Mouse (Mus musculus): ENCODE data around the gene S1pr3. TPM values are rescaled to one million over a fixed set of nuclear protein-coding genes. Genes with fewer than 3 reads are reported as not detected.

The S1pr3 gene
- polyA plus RNA-seq (2012; rRNA removed): 38.6 and 51.1 TPM in 2 replicates

GRCm38 (mm10) chr13:51408519-51409001 is at the start of gene S1pr3:
Gene S1pr3, plus strand, starts transcription at chr13:51408639.
- TF ChIP-seq POLR2A (IDR thresholded peaks at IDR 0.05; ENCODE audit: borderline replicate concordance, extremely low read depth, low read depth, low read length) (peak; percentile 74; the same call in 1 of the 2 replicates), CTCF (IDR thresholded peaks at IDR 0.05; ENCODE audit: insufficient read depth, low read length) (no peak)
- under 1% methylated on average over 33 of the region's 33 CpGs for WGBS
- peak; percentile 38 for DNase-seq
- Histone ChIP-seq H3K4me1 (ENCODE audit: control insufficient read depth, insufficient read depth, low read length) (no peaks in the 10 kb centered on the region; the same call in 1 of the 2 replicates), H3K4me3 (replicated peaks; ENCODE audit: extremely low read depth, low read depth, low read length) (peak within 1 kb of the TSS; percentile 60)

DNA sequence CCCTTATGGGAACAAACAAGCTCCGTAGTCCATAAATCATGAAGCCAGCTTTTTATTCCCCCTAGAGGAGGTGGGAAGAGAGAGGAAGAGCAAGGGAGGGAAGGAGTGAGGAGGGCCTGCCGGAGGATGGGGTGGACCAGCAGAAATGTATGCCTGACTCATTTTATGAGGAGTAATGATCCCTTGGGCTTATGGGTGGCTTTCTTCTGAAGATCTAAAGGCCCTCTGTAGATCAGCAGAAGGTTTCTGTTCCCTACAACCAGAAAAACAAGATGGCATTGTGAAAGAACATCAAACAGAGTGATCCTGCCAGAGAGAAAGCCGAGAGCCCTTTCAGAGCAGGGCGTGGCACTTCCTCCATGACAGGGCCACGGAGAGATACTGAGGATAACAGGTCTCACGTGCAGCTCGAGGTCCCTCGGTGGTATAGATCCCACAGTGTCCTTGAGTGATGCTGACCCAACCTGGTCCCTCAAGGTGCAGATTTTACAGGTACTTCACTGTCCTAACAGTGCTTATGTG is 47.9 kb upstream of the S1pr3 start:
- no peak for DNase-seq
- WGBS: 55% methylated on average over 8 of the region's 8 CpGs
- TF ChIP-seq CTCF (IDR thresholded peaks at IDR 0.05; ENCODE audit: insufficient read depth, low read length) (no peak), POLR2A (IDR thresholded peaks at IDR 0.05; ENCODE audit: borderline replicate concordance, extremely low read depth, low read depth, low read length) (no peak)
- H3K4me1 ChIP-seq (ENCODE audit: control insufficient read depth, insufficient read depth, low read length): peaks cover 4% of the 10 kb centered on the region
- H3K4me3 ChIP-seq (replicated peaks; ENCODE audit: extremely low read depth, low read depth, low read length): no peak overlapping the region

GRCm38 (mm10) chr13:51363390-51363789 is 45.0 kb upstream of the S1pr3 start:
- peaks cover 4% of the 10 kb centered on the region for H3K4me1 ChIP-seq (ENCODE audit: control insufficient read depth, insufficient read depth, low read length)
- H3K4me3 ChIP-seq (replicated peaks; ENCODE audit: extremely low read depth, low read depth, low read length): no peak overlapping the region
- DNase-seq: no peak
- 60% methylated on average over 7 of the region's 7 CpGs for WGBS
- no peak for TF ChIP-seq POLR2A (IDR thresholded peaks at IDR 0.05; ENCODE audit: borderline replicate concordance, extremely low read depth, low read depth, low read length)
- no peak for TF ChIP-seq CTCF (IDR thresholded peaks at IDR 0.05; ENCODE audit: insufficient read depth, low read length)

GRCm38 (mm10) chr13:51363985-51364384 is 44.5 kb upstream of the S1pr3 start:
- TF ChIP-seq CTCF (IDR thresholded peaks at IDR 0.05; ENCODE audit: insufficient read depth, low read length): no peak
- no peak for TF ChIP-seq POLR2A (IDR thresholded peaks at IDR 0.05; ENCODE audit: borderline replicate concordance, extremely low read depth, low read depth, low read length)
- Histone ChIP-seq H3K4me1 (ENCODE audit: control insufficient read depth, insufficient read depth, low read length) (peaks cover 4% of the 10 kb centered on the region), H3K4me3 (replicated peaks; ENCODE audit: extremely low read depth, low read depth, low read length) (no peak overlapping the region)
- no peak for DNase-seq
- WGBS: 72% methylated on average over 5 of the region's 5 CpGs

GRCm38 (mm10) chr13:51365191-51365590 is 43.2 kb upstream of the S1pr3 start:
- 71% methylated on average over 6 of the region's 6 CpGs for WGBS
- no peak for DNase-seq
- no peak for TF ChIP-seq CTCF (IDR thresholded peaks at IDR 0.05; ENCODE audit: insufficient read depth, low read length)
- no peak for TF ChIP-seq POLR2A (IDR thresholded peaks at IDR 0.05; ENCODE audit: borderline replicate concordance, extremely low read depth, low read depth, low read length)
- Histone ChIP-seq H3K4me1 (ENCODE audit: control insufficient read depth, insufficient read depth, low read length) (peaks cover 4% of the 10 kb centered on the region), H3K4me3 (replicated peaks; ENCODE audit: extremely low read depth, low read depth, low read length) (no peak overlapping the region)

DNA sequence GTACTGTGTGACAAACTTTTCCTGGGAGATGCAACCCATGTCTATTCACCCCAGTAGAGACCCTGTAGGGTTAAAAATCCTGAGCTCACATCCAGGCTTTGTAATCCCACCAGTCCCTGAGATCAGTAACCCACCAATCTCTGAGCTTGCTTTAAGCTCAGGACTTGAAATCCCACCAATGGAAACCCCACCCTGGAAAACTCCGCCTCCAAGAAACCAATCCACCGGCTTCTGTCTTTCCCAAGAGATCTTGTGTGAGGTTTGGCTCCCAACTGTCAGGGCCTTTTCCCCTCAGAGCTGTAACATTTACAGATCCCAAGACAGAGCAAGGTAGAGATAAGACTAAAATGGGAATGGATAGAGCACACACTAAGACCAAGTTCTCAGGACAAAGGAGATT is 40.1 kb upstream of the S1pr3 start:
- DNase-seq: no peak
- H3K4me3 ChIP-seq (replicated peaks; ENCODE audit: extremely low read depth, low read depth, low read length): no peak overlapping the region
- TF ChIP-seq POLR2A (IDR thresholded peaks at IDR 0.05; ENCODE audit: borderline replicate concordance, extremely low read depth, low read depth, low read length): no peak
- no peak for TF ChIP-seq CTCF (IDR thresholded peaks at IDR 0.05; ENCODE audit: insufficient read depth, low read length)
- WGBS: 71% methylated on average over 2 of the region's 2 CpGs
- no peaks in the 10 kb centered on the region for H3K4me1 ChIP-seq (ENCODE audit: control insufficient read depth, insufficient read depth, low read length)

DNA sequence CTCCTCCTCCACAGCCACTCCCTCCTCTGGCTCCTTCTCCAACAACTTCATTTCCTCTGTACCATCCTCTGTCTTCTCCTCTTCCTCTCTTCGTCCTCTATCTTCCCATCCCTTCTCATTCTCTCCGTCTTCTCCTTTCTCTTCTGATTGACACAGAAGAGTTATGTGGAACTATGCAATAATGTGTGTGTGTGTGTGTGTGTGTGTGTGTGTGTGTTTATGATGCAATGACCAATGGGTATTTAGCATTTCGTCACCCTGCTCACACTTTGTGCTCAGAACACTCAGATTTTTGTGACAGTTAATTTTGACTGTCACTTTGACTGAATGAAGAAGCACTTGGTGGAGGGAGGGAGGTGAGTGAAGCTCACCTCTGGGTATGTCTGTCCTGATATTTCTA is 39.1 kb upstream of the S1pr3 start:
- Histone ChIP-seq H3K4me1 (ENCODE audit: control insufficient read depth, insufficient read depth, low read length) (no peaks in the 10 kb centered on the region), H3K4me3 (replicated peaks; ENCODE audit: extremely low read depth, low read depth, low read length) (no peak overlapping the region)
- 76% methylated on average over 3 of the region's 3 CpGs for WGBS
- TF ChIP-seq CTCF (IDR thresholded peaks at IDR 0.05; ENCODE audit: insufficient read depth, low read length) (no peak), POLR2A (IDR thresholded peaks at IDR 0.05; ENCODE audit: borderline replicate concordance, extremely low read depth, low read depth, low read length) (no peak)
- no peak for DNase-seq

DNA sequence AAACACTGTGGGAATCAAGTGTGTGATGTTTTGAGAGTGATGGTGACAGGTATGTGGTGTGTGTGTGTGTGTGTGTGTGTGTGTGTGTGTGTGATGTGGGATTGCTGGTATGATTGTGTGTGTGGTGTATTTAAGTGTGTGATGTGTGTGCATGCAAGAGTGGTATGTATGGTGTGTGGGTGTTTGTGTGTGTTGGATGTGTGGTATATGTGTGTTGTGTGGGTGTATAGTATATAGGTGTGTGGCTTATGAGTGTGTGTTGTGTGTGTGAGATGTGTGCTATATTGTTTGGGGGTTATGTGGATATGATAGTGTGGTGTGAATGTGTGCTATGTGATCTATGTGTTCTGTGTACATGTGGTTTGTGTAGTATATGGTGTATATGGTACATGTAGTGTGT is 35.4 kb upstream of the S1pr3 start:
- no peaks in the 10 kb centered on the region; the same call in 1 of the 2 replicates for H3K4me1 ChIP-seq (ENCODE audit: control insufficient read depth, insufficient read depth, low read length)
- no peak for DNase-seq
- TF ChIP-seq POLR2A (IDR thresholded peaks at IDR 0.05; ENCODE audit: borderline replicate concordance, extremely low read depth, low read depth, low read length): no peak
- no peak for TF ChIP-seq CTCF (IDR thresholded peaks at IDR 0.05; ENCODE audit: insufficient read depth, low read length)
- H3K4me3 ChIP-seq (replicated peaks; ENCODE audit: extremely low read depth, low read depth, low read length): no peak overlapping the region

GRCm38 (mm10) chr13:51374026-51374807 is 34.2 kb upstream of the S1pr3 start:
- H3K4me3 ChIP-seq (replicated peaks; ENCODE audit: extremely low read depth, low read depth, low read length): peak overlapping the region; percentile 2
- H3K4me1 ChIP-seq (ENCODE audit: control insufficient read depth, insufficient read depth, low read length): no peaks in the 10 kb centered on the region; the same call in 1 of the 2 replicates
- 48% methylated on average over 21 of the region's 21 CpGs for WGBS
- TF ChIP-seq POLR2A (IDR thresholded peaks at IDR 0.05; ENCODE audit: borderline replicate concordance, extremely low read depth, low read depth, low read length) (no peak), CTCF (IDR thresholded peaks at IDR 0.05; ENCODE audit: insufficient read depth, low read length) (no peak)
- DNase-seq: peak; percentile 11

- no peak for TF ChIP-seq POLR2A (IDR thresholded peaks at IDR 0.05; ENCODE audit: borderline replicate concordance, extremely low read depth, low read depth, low read length)
- no peak for TF ChIP-seq CTCF (IDR thresholded peaks at IDR 0.05; ENCODE audit: insufficient read depth, low read length)
- no peak overlapping the region for H3K4me3 ChIP-seq (replicated peaks; ENCODE audit: extremely low read depth, low read depth, low read length)
- 21% methylated on average over 4 of the region's 4 CpGs for WGBS
- no peaks in the 10 kb centered on the region; the same call in 1 of the 2 replicates for H3K4me1 ChIP-seq (ENCODE audit: control insufficient read depth, insufficient read depth, low read length)
- DNase-seq: no peak
Measured at GRCm38 (mm10) chr13:51378126-51378525, 30.3 kb upstream of the S1pr3 start.

All from lung, adult 2 months (tissue).